ENCODE assay signal across 8 mouse cellular contexts in genomic region chr11:5415617-5416338, GRCm38 (mm10). TPM values are rescaled to one million over a fixed set of nuclear protein-coding genes. Genes with fewer than 3 reads are reported as not detected.
DNase-seq lines count a peak whose midpoint lies in the region; ATAC-seq lines count a peak whose summit lies in the region.

No protein-coding gene starts in this region.

- peak; percentile 17 for DNase-seq in ovary, postnatal 36 days (ENCODE audit: low spot score)
- no peak for DNase-seq in ovary, postnatal 10 days (ENCODE audit: low spot score)
- peak; percentile 20 for DNase-seq in forebrain, embryonic 10.5 days (ENCODE audit: extremely low spot score, low spot score)
- DNase-seq in left cerebral cortex, postnatal 10 days (ENCODE audit: extremely low spot score in 1 of 2, low spot score in 2 of 2) = peak; percentile 21 to 52
- DNase-seq in midbrain, embryonic 14.5 days = peak; percentile 61
- no peak for DNase-seq in urinary bladder, postnatal 4 days (ENCODE audit: low spot score in 2 of 2)

- peak overlapping the region; percentile 1; the same call in 1 of the 2 replicates for H3K4me3 ChIP-seq in forebrain, embryonic 10.5 days
- no peak overlapping the region for H3K4me3 ChIP-seq in hindbrain, embryonic 16.5 days (ENCODE audit: low read length)
- H3K4me3 ChIP-seq in midbrain, embryonic 14.5 days (replicated peaks; ENCODE audit: low read depth, low read length) = no peak overlapping the region

- H3K36me3 ChIP-seq in forebrain, embryonic 10.5 days (replicated peaks) = no peaks in the 10 kb centered on the region
- no peaks in the 10 kb centered on the region for H3K36me3 ChIP-seq in hindbrain, embryonic 16.5 days (ENCODE audit: control insufficient read depth, insufficient read depth, low read length)
- H3K36me3 ChIP-seq in midbrain, embryonic 14.5 days (ENCODE audit: control insufficient read depth, insufficient read depth, low read length) = no peaks in the 10 kb centered on the region

- ATAC-seq in hindbrain, embryonic 16.5 days = peak; percentile 45
- no peak; the same call in 1 of the 2 replicates for ATAC-seq in midbrain, embryonic 14.5 days (ENCODE audit: low FRiP score, low TSS enrichment)
- no peak for ATAC-seq in granulocyte monocyte progenitor cell, adult 5-6 weeks (replicated peaks; ENCODE audit: poor library complexity, severe bottlenecking)

- intact Hi-C loops in left cerebral cortex, postnatal 10 days (cut with DNase I) = no loop called here

- no peak overlapping the region for H3K9ac ChIP-seq in hindbrain, embryonic 16.5 days (ENCODE audit: low read depth, low read length)
- peak overlapping the region; percentile 7; the same call in 1 of the 2 replicates for H3K9ac ChIP-seq in midbrain, embryonic 14.5 days (replicated peaks; ENCODE audit: low read length)

- 21% methylated on average over 6 of the region's 6 CpGs for WGBS in forebrain, embryonic 10.5 days
- 24% methylated on average over 6 of the region's 6 CpGs for WGBS in hindbrain, embryonic 16.5 days
- 12% methylated on average over 6 of the region's 6 CpGs for WGBS in midbrain, embryonic 14.5 days

- H3K4me2 ChIP-seq in hindbrain, embryonic 16.5 days (ENCODE audit: low read length) = no peak overlapping the region; the same call in 1 of the 2 replicates
- no peak overlapping the region for H3K4me2 ChIP-seq in midbrain, embryonic 14.5 days (ENCODE audit: low read length)

- no peaks in the 10 kb centered on the region for H3K27me3 ChIP-seq in forebrain, embryonic 10.5 days (ENCODE audit: poor library complexity, severe bottlenecking)
- no peaks in the 10 kb centered on the region for H3K27me3 ChIP-seq in hindbrain, embryonic 16.5 days (replicated peaks; ENCODE audit: control insufficient read depth, insufficient read depth, low read length)
- H3K27me3 ChIP-seq in midbrain, embryonic 14.5 days (ENCODE audit: control insufficient read depth, insufficient read depth, low read length) = no peaks in the 10 kb centered on the region

- no peaks in the 10 kb centered on the region for H3K9me3 ChIP-seq in forebrain, embryonic 10.5 days
- no peaks in the 10 kb centered on the region for H3K9me3 ChIP-seq in hindbrain, embryonic 16.5 days (ENCODE audit: control insufficient read depth, low read length)
- H3K9me3 ChIP-seq in midbrain, embryonic 14.5 days (ENCODE audit: control insufficient read depth, low read length) = no peaks in the 10 kb centered on the region

- H3K4me1 ChIP-seq in forebrain, embryonic 10.5 days = peaks cover 80% of the 10 kb centered on the region
- H3K4me1 ChIP-seq in hindbrain, embryonic 16.5 days (ENCODE audit: control insufficient read depth, insufficient read depth, low read depth, low read length) = peaks cover 19% of the 10 kb centered on the region
- H3K4me1 ChIP-seq in midbrain, embryonic 14.5 days (ENCODE audit: control insufficient read depth, insufficient read depth, low read length) = peaks cover 34% of the 10 kb centered on the region

- H3K27ac ChIP-seq in forebrain, embryonic 10.5 days = peak overlapping the region; percentile 73
- H3K27ac ChIP-seq in hindbrain, embryonic 16.5 days (ENCODE audit: low read depth, low read length) = peak overlapping the region; percentile 63; the same call in 1 of the 2 replicates
- peak overlapping the region; percentile 65 for H3K27ac ChIP-seq in midbrain, embryonic 14.5 days (replicated peaks; ENCODE audit: low read depth, low read length)

RNA-seq across cellular contexts. Expression of gene Znrf3, which starts 28.9 kb away (rescaled TPM):
- polyA plus RNA-seq in forebrain, embryonic 10.5 days (2016; fragmentation: Nextera tagmentation; extraction: Ambion mirVana) = 11.1 and 11.9 TPM in 2 replicates
- 7.4 and 8.1 TPM in 2 replicates for polyA plus RNA-seq in hindbrain, embryonic 16.5 days (2015; fragmentation: Nextera tagmentation; extraction: Ambion mirVana)
- total RNA-seq in left cerebral cortex, postnatal 10 days (2021) = 10 to 100 TPM; 22.0 to 25.1 TPM
- 7.2 and 7.8 TPM in 2 replicates for polyA plus RNA-seq in midbrain, embryonic 14.5 days (2014; fragmentation: Nextera tagmentation; extraction: Ambion mirVana)
- 6.4 and 8.6 TPM in 2 replicates for total RNA-seq in granulocyte monocyte progenitor cell, adult 5-6 weeks (2014; fragmentation: Nextera tagmentation)
- 2.2 TPM in 2 replicates for total RNA-seq in granulocyte monocyte progenitor cell, adult 5-6 weeks (2017)

Comparison
In these comparisons a context has a peak if more than half of its experiments do, and no peak if none do; other contexts are left out.
1. DNase-seq: peak in ovary, postnatal 36 days (single experiment), forebrain, embryonic 10.5 days (single experiment), left cerebral cortex, postnatal 10 days (2 of 2) and midbrain, embryonic 14.5 days (single experiment); none in ovary, postnatal 10 days (single experiment) and urinary bladder, postnatal 4 days (0 of 2).
2. Peak in every context shown above with its lines, with median percentiles within 50 percentile points of each other: H3K27ac ChIP-seq.